Mouse (Mus musculus): ENCODE results near the gene Trpm4. TPM values are rescaled to one million over a fixed set of nuclear protein-coding genes. Genes with fewer than 3 reads are reported as not detected.

The Trpm4 gene
- 15.0 TPM for polyA plus RNA-seq (2021)

GRCm38 (mm10) chr7:45333431-45333982, at the start of gene Trpm4:
Trpm4 (minus strand) TSS chr7:45333780.
- H3K27me3 ChIP-seq, result no peaks in the 10 kb centered on the region
- in situ Hi-C loops (cut with MboI; ENCODE audit: low pct_unique_long_range_greater_than_20kb), result no loop called here
- DNase-seq (ENCODE audit: low read depth, low spot score) (no peak), ATAC-seq (peak; percentile 37)
- TF ChIP-seq CTCF (IDR thresholded peaks at IDR 0.05), result no peak
- POLR2A ChIA-PET, result interaction anchor here (0.6 to 1.1 kb wide), 2 partner anchors 18 to 33 kb away, joined by 3 read pairs; no protein-coding TSS in a partner anchor
- CTCF ChIA-PET, result no interaction called here

DNA sequence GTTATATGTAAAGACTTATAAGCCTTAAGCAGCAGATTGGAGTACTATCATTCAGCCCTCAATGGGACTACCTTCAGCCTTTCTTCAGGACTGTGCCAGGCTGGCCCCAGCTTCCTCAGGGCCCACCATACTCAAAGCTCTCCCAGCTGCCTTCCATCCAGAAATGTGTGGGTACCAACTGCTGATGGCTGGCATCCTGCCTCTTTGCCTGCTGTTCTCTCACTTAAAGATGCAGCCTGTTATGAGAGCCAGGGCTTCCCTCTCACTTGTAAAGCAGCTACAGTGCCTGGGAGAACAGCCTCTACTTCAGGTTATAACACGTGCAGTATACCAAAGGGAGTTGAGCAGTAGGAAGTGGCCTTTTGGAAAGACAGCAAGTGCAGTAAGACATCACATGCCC, 42.5 kb upstream of the Trpm4 start:
- TF ChIP-seq CTCF (IDR thresholded peaks at IDR 0.05), result no peak
- ChIA-PET CTCF (no interaction called here), POLR2A (no interaction called here)
- no peak for DNase-seq (ENCODE audit: low read depth, low spot score)
- no peaks in the 10 kb centered on the region for H3K27me3 ChIP-seq
- ATAC-seq, result no peak
- in situ Hi-C loops (cut with MboI; ENCODE audit: low pct_unique_long_range_greater_than_20kb), result no loop called here

- ChIA-PET CTCF (no interaction called here), POLR2A (no interaction called here)
- in situ Hi-C loops (cut with MboI; ENCODE audit: low pct_unique_long_range_greater_than_20kb), result no loop called here
- ATAC-seq (no peak), DNase-seq (ENCODE audit: low read depth, low spot score) (no peak)
- no peaks in the 10 kb centered on the region for H3K27me3 ChIP-seq
- no peak for TF ChIP-seq CTCF (IDR thresholded peaks at IDR 0.05)
Observed at GRCm38 (mm10) chr7:45374620-45375019, 41.0 kb upstream of the Trpm4 start.

GRCm38 (mm10) chr7:45372371-45372770, 38.8 kb upstream of the Trpm4 start:
- no peak for ATAC-seq
- CTCF ChIA-PET, result interaction anchor here (0.9 to 1.4 kb wide), 3 partner anchors 33 to 67 kb away, joined by 3 to 5 read pairs (median 4); partner anchors contain the start of gene Kcna7
- no peak for TF ChIP-seq CTCF (IDR thresholded peaks at IDR 0.05)
- in situ Hi-C loops (cut with MboI; ENCODE audit: low pct_unique_long_range_greater_than_20kb), result no loop called here
- no peak for DNase-seq (ENCODE audit: low read depth, low spot score)
- POLR2A ChIA-PET, result no interaction called here
- no peaks in the 10 kb centered on the region for H3K27me3 ChIP-seq

DNA sequence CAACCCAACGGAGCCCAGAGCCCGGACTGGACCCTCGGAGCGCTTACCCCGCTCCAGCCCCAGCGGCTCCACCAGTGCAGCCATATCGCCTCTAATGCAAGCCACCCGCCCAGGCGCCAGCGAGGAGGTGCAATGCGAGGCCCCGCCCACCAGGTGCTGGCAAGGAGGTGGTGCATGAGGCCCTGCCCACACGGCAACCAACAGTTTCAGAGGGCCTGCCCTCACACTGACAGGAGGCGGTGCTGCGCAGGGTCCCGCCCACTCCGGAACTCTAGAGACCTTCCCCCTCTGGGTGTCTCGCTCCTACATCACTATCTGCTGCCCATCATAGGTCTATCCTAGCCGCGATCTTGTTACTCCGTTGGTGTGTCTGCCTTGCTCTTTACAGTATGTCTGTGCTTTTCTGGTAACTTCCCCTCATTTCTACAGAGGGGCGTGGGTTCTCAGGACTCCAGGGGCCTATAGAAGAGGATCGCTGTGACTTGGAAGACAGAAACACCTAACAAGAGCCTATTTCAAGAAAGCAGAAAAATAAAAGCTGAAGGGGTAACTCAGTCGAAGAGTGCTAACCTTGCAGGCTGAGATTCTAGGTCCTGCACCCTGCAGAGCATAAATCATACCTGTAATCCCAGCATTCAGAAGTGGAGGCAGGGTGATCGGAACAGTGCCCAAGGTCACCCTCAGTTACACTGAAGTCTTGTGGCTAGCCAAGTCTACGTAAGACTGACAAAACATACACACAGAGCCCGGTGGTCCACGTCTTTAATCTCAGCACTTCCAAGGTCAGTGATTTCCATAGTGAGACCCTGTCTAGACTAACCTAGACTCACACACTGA, 37.1 kb upstream of the Trpm4 start, which contains the start of gene Lin7b:
Gene Lin7b (minus strand): TSS at position 109 of the 837 bp plus-strand sequence.
- H3K27me3 ChIP-seq, result no peaks in the 10 kb centered on the region
- DNase-seq (ENCODE audit: low read depth, low spot score) (peak; percentile 37), ATAC-seq (peak; percentile 63)
- POLR2A ChIA-PET, result no interaction called here
- no peak for TF ChIP-seq CTCF (IDR thresholded peaks at IDR 0.05)
- CTCF ChIA-PET, result no interaction called here
- in situ Hi-C loops (cut with MboI; ENCODE audit: low pct_unique_long_range_greater_than_20kb), result no loop called here

- in situ Hi-C loops (cut with MboI; ENCODE audit: low pct_unique_long_range_greater_than_20kb), result no loop called here
- H3K27me3 ChIP-seq, result no peaks in the 10 kb centered on the region
- POLR2A ChIA-PET, result no interaction called here
- CTCF ChIA-PET, result interaction anchor here (1.0 kb wide), 1 partner anchor 70 kb away, joined by 5 read pairs; no protein-coding TSS in a partner anchor
- ATAC-seq (no peak), DNase-seq (ENCODE audit: low read depth, low spot score) (no peak)
- no peak for TF ChIP-seq CTCF (IDR thresholded peaks at IDR 0.05)
Observed at GRCm38 (mm10) chr7:45369836-45370474, 36.4 kb upstream of the Trpm4 start.

DNA sequence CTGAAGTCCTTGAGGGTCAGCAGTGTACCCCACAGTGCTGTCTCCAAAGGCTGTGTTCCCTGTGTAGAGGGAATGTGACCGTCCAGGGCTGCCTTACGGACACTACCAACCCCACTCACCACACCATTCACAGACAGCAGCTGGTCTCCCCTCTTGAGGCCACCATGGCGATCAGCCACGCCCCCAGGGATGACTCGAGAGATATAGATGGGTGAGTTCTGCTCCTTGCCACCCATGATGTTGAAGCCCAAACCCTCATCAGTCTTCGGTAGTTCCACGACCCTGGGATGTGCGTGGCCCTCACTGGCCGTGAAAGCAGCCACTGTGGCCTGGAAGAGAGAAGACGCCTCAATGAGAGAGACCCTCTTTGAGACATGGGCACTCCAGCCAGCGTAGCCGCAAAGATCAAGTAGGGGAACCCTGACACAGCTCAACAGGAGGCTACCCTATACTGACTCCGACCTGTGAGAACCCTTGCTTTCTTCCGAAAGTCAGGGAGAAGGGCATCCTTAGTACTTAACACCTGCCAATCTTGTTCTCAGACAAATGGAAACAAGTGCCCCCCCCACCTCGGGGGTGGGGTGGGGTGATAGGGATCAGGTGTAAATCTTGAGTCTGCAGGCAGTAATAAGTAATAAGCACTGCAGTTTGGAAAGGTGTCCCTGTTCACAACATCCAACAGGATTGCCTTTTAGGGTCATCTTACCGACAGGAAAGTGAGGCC, 35.6 kb upstream of the Trpm4 start:
- ChIA-PET CTCF (interaction anchor here (1.0 kb wide), 1 partner anchor 69 kb away, joined by 5 read pairs; no protein-coding TSS in a partner anchor), POLR2A (no interaction called here)
- no peak for TF ChIP-seq CTCF (IDR thresholded peaks at IDR 0.05)
- no peaks in the 10 kb centered on the region for H3K27me3 ChIP-seq
- no peak for ATAC-seq
- in situ Hi-C loops (cut with MboI; ENCODE audit: low pct_unique_long_range_greater_than_20kb), result no loop called here
- DNase-seq (ENCODE audit: low read depth, low spot score), result no peak

DNA sequence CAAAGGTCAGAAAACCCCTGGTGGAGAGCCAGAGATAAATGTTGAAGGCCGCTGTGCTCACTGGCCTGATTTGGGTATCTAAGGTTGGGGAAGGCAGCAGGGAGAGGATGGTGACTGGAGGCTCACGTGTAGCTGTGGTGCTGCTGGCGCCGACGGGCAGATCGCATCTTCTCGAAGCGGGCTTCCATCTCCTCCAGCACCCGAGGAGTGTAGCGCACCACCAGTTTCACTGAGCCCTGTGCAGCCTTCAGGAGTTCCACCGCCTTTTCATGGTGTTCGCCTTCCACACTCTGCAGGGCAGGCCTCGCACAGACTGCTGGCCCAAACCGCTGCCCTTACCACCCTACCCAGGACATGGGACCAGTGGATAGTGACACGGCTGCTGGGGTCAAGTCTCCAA, 34.6 kb upstream of the Trpm4 start:
- ChIA-PET CTCF (interaction anchor here (1.0 kb wide), 1 partner anchor 25 kb away, joined by 4 read pairs; no protein-coding TSS in a partner anchor), POLR2A (no interaction called here)
- ATAC-seq (no peak), DNase-seq (ENCODE audit: low read depth, low spot score) (no peak)
- no peaks in the 10 kb centered on the region for H3K27me3 ChIP-seq
- TF ChIP-seq CTCF (IDR thresholded peaks at IDR 0.05), result no peak
- in situ Hi-C loops (cut with MboI; ENCODE audit: low pct_unique_long_range_greater_than_20kb), result no loop called here

DNA sequence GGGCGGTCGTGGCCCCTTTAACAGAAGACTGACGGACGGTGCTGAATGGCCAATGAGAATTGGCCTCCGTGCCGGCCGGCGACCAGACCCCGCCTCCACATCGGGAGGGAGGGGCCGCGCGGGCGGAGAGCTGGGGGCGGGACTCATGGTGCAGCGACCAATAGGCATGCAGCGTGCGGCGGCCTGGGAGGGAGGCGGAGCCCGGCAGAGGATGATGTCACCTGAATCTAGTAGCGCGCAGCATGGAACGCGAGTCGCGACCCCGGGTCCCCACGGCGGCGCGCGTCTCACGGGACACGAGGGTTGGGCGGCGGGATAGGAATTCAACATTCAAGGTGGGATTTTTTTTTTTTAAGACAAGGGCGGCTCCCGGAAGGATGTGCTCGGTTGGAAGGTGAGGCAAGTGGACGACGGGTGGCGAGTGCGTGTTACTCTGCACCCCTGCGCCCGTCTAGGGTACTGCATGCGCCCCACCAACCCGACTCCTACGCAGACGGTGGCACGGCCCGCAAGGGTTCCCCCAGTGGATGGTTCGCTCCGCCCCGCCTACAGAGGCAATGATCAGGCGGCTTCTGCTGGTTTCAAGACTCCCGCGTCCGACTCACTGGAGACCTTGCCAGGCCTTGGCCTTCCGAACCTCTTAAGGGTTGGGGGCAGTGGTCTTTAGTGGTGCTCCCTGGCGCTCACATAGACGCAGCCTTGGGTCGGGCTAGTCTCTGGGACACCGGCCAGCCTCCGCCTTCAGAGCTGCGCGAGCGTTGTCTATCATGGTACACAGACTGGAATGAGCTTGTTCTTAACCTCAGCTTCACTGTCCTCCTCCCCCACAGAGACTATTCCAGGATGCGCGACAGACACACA, 33.7 kb upstream of the Trpm4 start:
- H3K27me3 ChIP-seq, result no peaks in the 10 kb centered on the region
- ChIA-PET POLR2A (no interaction called here), CTCF (interaction anchor here (1.0 to 1.2 kb wide), 2 partner anchors 26 to 90 kb away, joined by 4 read pairs; partner anchors contain the start of gene Slc6a21)
- in situ Hi-C loops (cut with MboI; ENCODE audit: low pct_unique_long_range_greater_than_20kb), result no loop called here
- ATAC-seq (peak; percentile 71), DNase-seq (ENCODE audit: low read depth, low spot score) (peak; percentile 74)
- no peak for TF ChIP-seq CTCF (IDR thresholded peaks at IDR 0.05)
